Mouse (Mus musculus): ENCODE measurements around the gene Vamp2.

DNA sequence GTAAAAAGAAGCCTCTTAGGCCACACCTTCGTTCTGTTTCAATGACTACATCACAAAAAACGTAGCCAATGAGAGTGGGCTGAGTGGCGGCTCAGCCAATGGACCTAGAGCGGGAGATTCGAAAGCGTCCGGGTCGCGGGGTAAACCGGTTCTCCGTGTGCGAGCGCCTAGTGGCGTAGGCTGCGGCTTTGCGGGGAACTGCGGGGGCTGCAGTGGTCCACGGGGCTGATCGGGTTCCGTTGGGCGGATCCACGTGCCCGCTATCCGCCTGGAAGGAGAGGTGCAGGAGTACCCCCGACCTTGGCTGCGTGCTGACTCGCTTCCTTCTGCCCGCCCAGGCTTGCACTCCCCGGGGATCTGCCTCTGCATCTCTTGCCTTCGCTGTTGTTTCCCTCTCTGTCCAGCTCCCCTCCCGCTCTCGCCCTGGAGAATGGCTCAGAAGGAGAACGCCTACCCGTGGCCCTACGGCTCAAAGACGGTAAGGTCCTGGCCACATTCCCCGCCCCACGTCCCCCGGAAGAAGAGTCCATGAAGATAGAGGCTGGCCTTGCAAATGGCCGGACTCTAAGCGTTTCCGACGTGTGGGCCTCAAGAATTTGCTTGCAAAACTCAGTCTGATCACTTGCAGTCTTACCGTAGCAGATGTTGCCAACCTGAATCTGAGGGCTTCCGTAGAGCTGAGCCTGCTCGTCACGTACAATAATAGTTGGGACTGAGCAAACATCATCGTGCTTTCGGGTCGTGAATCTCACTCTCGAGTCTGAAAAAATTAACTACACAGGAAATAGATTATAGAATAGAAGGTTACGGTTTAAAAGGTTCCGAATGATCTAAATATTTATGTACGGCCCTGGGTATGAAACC lies 42.5 kb upstream of the Vamp2 start, which contains the start of gene Aurkb:
- TF ChIP-seq POLR2A (IDR thresholded peaks at IDR 0.05; ENCODE audit: low read depth, low read length), result no peak
- TF ChIP-seq CTCF (IDR thresholded peaks at IDR 0.05; ENCODE audit: extremely low read depth, insufficient read length, insufficient replicate concordance, low read depth, low read length), result no peak

All from small intestine, adult 2 months (tissue).